Mouse (Mus musculus) heart, embryonic 15.5 days (tissue): Measurements from ENCODE around the gene Ucn2. TPM values are rescaled to one million over a fixed set of nuclear protein-coding genes. Genes with fewer than 3 reads are reported as not detected.

Experiments
- ATAC-seq: fragments of 200-750 bp; cut with Nextera tagmentation; replicated peaks from 2 replicates; pipeline ENCODE4 v1.8.0; 2017; ENCODE audit warnings: low read depth, moderate TSS enrichment; ENCODE audit not compliant: insufficient number of reproducible peaks, insufficient read depth, low FRiP score
- H3K27ac ChIP-seq: fragments of 300-500 bp; sonication (generic); 2 replicates; pipeline ENCODE4 v1.5.1; 2015; ENCODE audit warnings: mild to moderate bottlenecking, inconsistent platforms
- H3K27me3 ChIP-seq: fragments of 300-500 bp; sonication (generic); 2 replicates; pipeline ENCODE4 v1.6.1; 2015; ENCODE audit warnings: inconsistent platforms
- H3K36me3 ChIP-seq: fragments of 300-500 bp; sonication (generic); 2 replicates; pipeline ENCODE4 v1.6.1; 2015; ENCODE audit warnings: mild to moderate bottlenecking, inconsistent platforms
- H3K4me1 ChIP-seq: fragments of 300-500 bp; sonication (generic); replicated peaks from 2 replicates; pipeline ENCODE4 v1.6.1; 2015; ENCODE audit warnings: inconsistent platforms
- H3K4me2 ChIP-seq: fragments of 300-500 bp; sonication (generic); 2 replicates; pipeline ENCODE4 v1.6.1; 2015; ENCODE audit warnings: inconsistent platforms, mild to moderate bottlenecking, moderate library complexity
- H3K4me3 ChIP-seq: fragments of 300-500 bp; sonication (generic); 2 replicates; pipeline ENCODE4 v1.5.1; 2015; ENCODE audit warnings: mild to moderate bottlenecking, inconsistent platforms
- H3K9ac ChIP-seq: fragments of 300-500 bp; sonication (generic); 2 replicates; pipeline ENCODE4 v1.6.1; 2015; ENCODE audit warnings: mild to moderate bottlenecking, inconsistent platforms
- H3K9me3 ChIP-seq: fragments of 300-500 bp; sonication (generic); replicated peaks from 2 replicates; pipeline ENCODE4 v1.6.1; 2016; ENCODE audit warnings: inconsistent platforms
- WGBS: fragments of 180-500 bp; shearing (Covaris S2); methylation state at CpG from one replicate; pipeline ENCODE4 v1.1.7; 2015; ENCODE audit warnings: mixed read lengths; 5-methylcytosine and 5-hydroxymethylcytosine counted together
- polyA plus RNA-seq: library from polyadenylated mRNA; unstranded; fragments of >200 nt; fragmentation: Nextera tagmentation; extraction: Ambion mirVana; gene quantifications from 2 replicates; pipeline ENCODE4 v1.2.1, GENCODE M21; 2015

Ucn2 gene
- polyA plus RNA-seq, 1 experiment from 2014 or later: not detected

- Histone ChIP-seq H3K4me2 (peak overlapping the region; percentile 77; the same call in 1 of the 2 replicates), H3K36me3 (no peaks in the 10 kb centered on the region), H3K9ac (no peak overlapping the region), H3K4me1 (peaks cover 44% of the 10 kb centered on the region), H3K27me3 (no peaks in the 10 kb centered on the region), H3K27ac (no peak overlapping the region), H3K9me3 (no peaks in the 10 kb centered on the region), H3K4me3 (peak overlapping the region; percentile 55; the same call in 1 of the 2 replicates)
- no peak for ATAC-seq
- 60% methylated on average over 9 of the region's 9 CpGs for WGBS
Observed at GRCm38 (mm10) chr9:108992620-108993361, 7.0 kb downstream of the Ucn2 start.

- no peaks in the 10 kb centered on the region for H3K27me3 ChIP-seq
- no peak overlapping the region for H3K4me3 ChIP-seq
- H3K27ac ChIP-seq: no peak overlapping the region
- H3K4me2 ChIP-seq: no peak overlapping the region
- H3K9me3 ChIP-seq: no peaks in the 10 kb centered on the region
- H3K9ac ChIP-seq: no peak overlapping the region
- no peaks in the 10 kb centered on the region for H3K36me3 ChIP-seq
- ATAC-seq: no peak
- 65% methylated on average over 9 of the region's 9 CpGs for WGBS
- H3K4me1 ChIP-seq: peaks cover 9% of the 10 kb centered on the region; the same call in 1 of the 2 replicates
Observed at GRCm38 (mm10) chr9:108996411-108996810, 10.6 kb downstream of the Ucn2 start.

GRCm38 (mm10) chr9:108998287-108999166 lies 12.7 kb downstream of the Ucn2 start:
- no peaks in the 10 kb centered on the region for H3K27me3 ChIP-seq
- no peaks in the 10 kb centered on the region for H3K4me1 ChIP-seq
- no peak overlapping the region for H3K4me3 ChIP-seq
- no peaks in the 10 kb centered on the region for H3K9me3 ChIP-seq
- no peaks in the 10 kb centered on the region for H3K36me3 ChIP-seq
- H3K9ac ChIP-seq: no peak overlapping the region
- no peak overlapping the region for H3K4me2 ChIP-seq
- H3K27ac ChIP-seq: no peak overlapping the region
- 72% methylated on average over 19 of the region's 19 CpGs for WGBS
- no peak for ATAC-seq

GRCm38 (mm10) chr9:108999167-108999526 lies 13.3 kb downstream of the Ucn2 start:
- H3K4me2 ChIP-seq: no peak overlapping the region
- no peak for ATAC-seq
- 64% methylated on average over 4 of the region's 4 CpGs for WGBS
- no peaks in the 10 kb centered on the region for H3K9me3 ChIP-seq
- no peak overlapping the region for H3K9ac ChIP-seq
- H3K4me1 ChIP-seq: no peaks in the 10 kb centered on the region
- no peak overlapping the region for H3K27ac ChIP-seq
- H3K4me3 ChIP-seq: no peak overlapping the region
- no peaks in the 10 kb centered on the region for H3K27me3 ChIP-seq
- no peaks in the 10 kb centered on the region for H3K36me3 ChIP-seq

- Histone ChIP-seq H3K36me3 (no peaks in the 10 kb centered on the region), H3K27me3 (no peaks in the 10 kb centered on the region), H3K4me2 (no peak overlapping the region), H3K9me3 (no peaks in the 10 kb centered on the region), H3K4me1 (no peaks in the 10 kb centered on the region), H3K4me3 (no peak overlapping the region), H3K9ac (no peak overlapping the region), H3K27ac (no peak overlapping the region)
- no peak for ATAC-seq
- 4% methylated on average over 3 of the region's 3 CpGs for WGBS
Observed at GRCm38 (mm10) chr9:109000726-109001125, 14.9 kb downstream of the Ucn2 start.

- no peaks in the 10 kb centered on the region for H3K9me3 ChIP-seq
- H3K27ac ChIP-seq: no peak overlapping the region
- no peaks in the 10 kb centered on the region for H3K4me1 ChIP-seq
- no peak overlapping the region for H3K4me3 ChIP-seq
- ATAC-seq: no peak
- no peak overlapping the region for H3K4me2 ChIP-seq
- H3K36me3 ChIP-seq: no peaks in the 10 kb centered on the region
- H3K27me3 ChIP-seq: no peaks in the 10 kb centered on the region
- H3K9ac ChIP-seq: no peak overlapping the region
- WGBS: 47% methylated on average over 2 of the region's 2 CpGs
Observed at GRCm38 (mm10) chr9:109003201-109003600, 17.4 kb downstream of the Ucn2 start.

GRCm38 (mm10) chr9:109007025-109007780 lies 21.4 kb downstream of the Ucn2 start:
- H3K4me1 ChIP-seq: peaks cover 11% of the 10 kb centered on the region
- no peak overlapping the region for H3K9ac ChIP-seq
- WGBS: 64% methylated on average over 21 of the region's 21 CpGs
- no peak overlapping the region for H3K4me3 ChIP-seq
- no peak for ATAC-seq
- no peaks in the 10 kb centered on the region for H3K9me3 ChIP-seq
- no peak overlapping the region for H3K4me2 ChIP-seq
- no peak overlapping the region for H3K27ac ChIP-seq
- H3K36me3 ChIP-seq: no peaks in the 10 kb centered on the region
- no peaks in the 10 kb centered on the region for H3K27me3 ChIP-seq

- peaks cover 11% of the 10 kb centered on the region for H3K4me1 ChIP-seq
- ATAC-seq: no peak
- H3K4me2 ChIP-seq: no peak overlapping the region
- H3K36me3 ChIP-seq: no peaks in the 10 kb centered on the region
- no peak overlapping the region for H3K9ac ChIP-seq
- 69% methylated on average over 9 of the region's 9 CpGs for WGBS
- H3K27me3 ChIP-seq: no peaks in the 10 kb centered on the region
- no peaks in the 10 kb centered on the region for H3K9me3 ChIP-seq
- no peak overlapping the region for H3K27ac ChIP-seq
- H3K4me3 ChIP-seq: no peak overlapping the region
Observed at GRCm38 (mm10) chr9:109008081-109008480, 22.3 kb downstream of the Ucn2 start.

- no peaks in the 10 kb centered on the region for H3K27me3 ChIP-seq
- H3K4me2 ChIP-seq: no peak overlapping the region
- H3K9me3 ChIP-seq: no peaks in the 10 kb centered on the region
- ATAC-seq: no peak
- peaks cover 11% of the 10 kb centered on the region for H3K4me1 ChIP-seq
- no peak overlapping the region for H3K4me3 ChIP-seq
- H3K9ac ChIP-seq: no peak overlapping the region
- H3K36me3 ChIP-seq: no peaks in the 10 kb centered on the region
- 64% methylated on average over 9 of the region's 10 CpGs for WGBS
- no peak overlapping the region for H3K27ac ChIP-seq
Observed at GRCm38 (mm10) chr9:109008994-109009635, 23.3 kb downstream of the Ucn2 start.

- WGBS: 27% methylated on average over 17 of the region's 17 CpGs
- no peaks in the 10 kb centered on the region for H3K27me3 ChIP-seq
- H3K27ac ChIP-seq: no peak overlapping the region
- H3K36me3 ChIP-seq: no peaks in the 10 kb centered on the region
- H3K4me3 ChIP-seq: no peak overlapping the region
- peak overlapping the region; percentile 36 for H3K4me2 ChIP-seq
- peak overlapping the region; percentile 19; the same call in 1 of the 2 replicates for H3K9ac ChIP-seq
- peak; percentile 37; the same call in 1 of the 2 replicates for ATAC-seq
- peaks cover 11% of the 10 kb centered on the region for H3K4me1 ChIP-seq
- no peaks in the 10 kb centered on the region for H3K9me3 ChIP-seq
Observed at GRCm38 (mm10) chr9:109009636-109010315, 24.0 kb downstream of the Ucn2 start.
